Mouse (Mus musculus) heart, postnatal 0 days (tissue): ENCODE measurements around the gene Abcc10.

ENCODE experiments used
- CTCF ChIP-seq: IDR thresholded peaks from 2 replicates; pipeline ENCODE4 v1.5.1; 2016; ENCODE audit warnings: antibody characterized with exemption, control low read depth, low read depth
- EP300 ChIP-seq: IDR thresholded peaks from 2 replicates; pipeline ENCODE4 v1.6.1; 2016; ENCODE audit warnings: antibody characterized with exemption, low read depth

DNA sequence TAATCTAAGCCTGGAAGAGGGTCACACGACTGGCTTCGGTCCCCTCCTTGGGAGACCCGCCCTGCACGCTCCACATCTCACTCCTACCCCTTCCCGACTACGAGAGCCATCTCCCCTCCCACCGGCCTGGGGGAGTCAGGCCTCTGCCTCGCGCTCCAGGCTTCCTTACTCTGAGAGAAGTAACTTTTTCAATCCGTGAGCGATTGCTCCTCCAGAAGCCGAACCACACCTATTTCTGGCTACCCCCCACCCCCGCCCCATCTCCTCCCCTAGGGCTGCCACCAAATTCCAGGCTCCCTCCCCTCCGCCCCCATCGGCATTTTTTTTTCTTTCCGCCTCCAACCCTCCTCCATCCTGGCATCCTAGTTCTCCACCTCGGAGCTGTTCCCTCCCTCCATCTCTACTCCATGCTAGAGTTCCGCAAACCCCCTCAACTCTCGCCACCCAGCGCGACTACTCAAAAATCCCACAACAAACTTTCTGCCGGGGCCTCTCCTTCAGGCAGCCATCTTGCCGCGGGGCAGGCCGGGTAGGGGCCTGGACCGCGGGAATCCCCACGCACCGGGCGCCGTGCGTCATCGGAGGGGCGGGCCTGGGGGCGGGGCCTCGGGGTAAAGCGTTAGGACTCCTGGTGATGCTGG, 45.5 kb downstream of the Abcc10 start, which contains the start of gene Tjap1:
- TF ChIP-seq CTCF: no peak
- TF ChIP-seq EP300: no peak
